In the genomic region with DNA sequence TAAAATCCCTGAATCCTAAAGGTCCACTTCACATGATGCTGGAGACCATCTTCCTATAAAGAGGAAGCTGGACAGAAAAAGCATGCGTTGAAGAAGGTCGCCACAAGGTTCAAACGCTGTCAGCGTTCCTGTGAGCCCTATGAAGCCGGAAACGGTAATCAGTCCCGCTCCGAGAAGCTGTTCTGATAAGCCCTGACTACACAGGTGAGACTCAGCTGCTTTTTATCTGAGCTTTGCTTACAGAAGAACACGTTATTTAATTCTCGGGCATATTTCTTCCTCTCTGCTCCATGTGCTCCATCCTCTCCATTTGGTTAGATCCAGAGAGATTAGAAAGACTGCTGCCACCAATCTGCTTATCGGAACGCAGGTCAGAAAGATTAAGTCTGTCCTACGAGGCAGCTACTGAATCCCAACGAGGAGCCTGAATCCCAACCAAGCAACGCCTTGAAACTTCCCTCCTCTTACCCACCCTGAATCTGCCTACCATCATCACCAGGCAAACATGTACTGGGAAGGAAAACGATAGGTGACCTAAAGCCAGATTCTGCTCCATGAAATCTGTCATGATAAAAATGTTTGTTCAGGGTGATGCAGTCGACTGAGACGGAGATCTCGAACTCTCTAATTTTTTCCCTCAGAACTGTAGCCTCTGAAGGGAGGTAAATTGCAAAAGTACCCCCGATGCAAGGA, we compare ENCODE assay signal across 8 mouse cellular contexts. TPM values are rescaled to one million over a fixed set of nuclear protein-coding genes. Genes with fewer than 3 reads are reported as not detected.
DNase-seq lines count a peak whose midpoint lies in the region; ATAC-seq and TF ChIP-seq lines count a peak whose summit lies in the region.

No protein-coding gene starts in this region.

- no peak for DNase-seq in kidney, adult 2 months
- DNase-seq in kidney, postnatal 36 days: no peak
- peak; percentile 34 for DNase-seq in MEL (ENCODE audit: low read depth, low spot score)
- no peak for DNase-seq in hindbrain, embryonic 14.5 days (ENCODE audit: low spot score)
- DNase-seq in cerebellum, postnatal 4 days (ENCODE audit: low spot score in 2 of 2): no peak
- no peak for DNase-seq in frontal cortex, postnatal 36 days (ENCODE audit: low spot score in 2 of 2)

- no peak for TF ChIP-seq POLR2A in kidney, adult 2 months (IDR thresholded peaks at IDR 0.05; ENCODE audit: low read depth, low read length)
- no peak for TF ChIP-seq POLR2A in MEL (IDR thresholded peaks at IDR 0.05; ENCODE audit: control insufficient read depth in 1 of 2, insufficient read depth in 1 of 2, low read depth in 1 of 2, low read length in 2 of 2, poor library complexity in 1 of 2)

- H3K36me3 ChIP-seq in kidney, adult 2 months (ENCODE audit: control insufficient read depth, insufficient read depth, low read length): no peaks in the 10 kb centered on the region
- no peaks in the 10 kb centered on the region for H3K36me3 ChIP-seq in MEL (ENCODE audit: control insufficient read depth in 1 of 2, insufficient read depth in 2 of 2, low read length in 2 of 2)
- no peaks in the 10 kb centered on the region for H3K36me3 ChIP-seq in hindbrain, embryonic 14.5 days (replicated peaks; ENCODE audit: control insufficient read depth, insufficient read depth)
- no peaks in the 10 kb centered on the region for H3K36me3 ChIP-seq in midbrain, embryonic 15.5 days (replicated peaks)

- no peak overlapping the region for H3K9ac ChIP-seq in MEL (ENCODE audit: control insufficient read depth, low read depth, low read length, poor library complexity, severe bottlenecking)
- H3K9ac ChIP-seq in hindbrain, embryonic 14.5 days: peak overlapping the region; percentile 63
- H3K9ac ChIP-seq in midbrain, embryonic 15.5 days: peak overlapping the region; percentile 47; the same call in 1 of the 2 replicates

- H3K27me3 ChIP-seq in kidney, adult 2 months (replicated peaks; ENCODE audit: control insufficient read depth, insufficient read depth, low read length): no peaks in the 10 kb centered on the region
- no peaks in the 10 kb centered on the region for H3K27me3 ChIP-seq in MEL (ENCODE audit: control insufficient read depth in 1 of 2, insufficient read depth in 2 of 2, low read length in 2 of 2)
- no peaks in the 10 kb centered on the region for H3K27me3 ChIP-seq in hindbrain, embryonic 14.5 days (ENCODE audit: control insufficient read depth, insufficient read depth, low read length)
- no peaks in the 10 kb centered on the region for H3K27me3 ChIP-seq in midbrain, embryonic 15.5 days (replicated peaks)

- TF ChIP-seq EP300 in MEL (IDR thresholded peaks at IDR 0.05; ENCODE audit: low read depth in 1 of 2, low read length in 2 of 2): no peak

- 43% methylated on average over 20 of the region's 20 CpGs for WGBS in kidney, adult 2 months
- WGBS in hindbrain, embryonic 14.5 days: 44% methylated on average over 20 of the region's 20 CpGs
- 44% methylated on average over 20 of the region's 20 CpGs for WGBS in midbrain, embryonic 15.5 days

- peak overlapping the region; percentile 79 for H3K4me2 ChIP-seq in hindbrain, embryonic 14.5 days (replicated peaks)
- peak overlapping the region; percentile 72 for H3K4me2 ChIP-seq in midbrain, embryonic 15.5 days

- peak overlapping the region; percentile 98 for H3K4me3 ChIP-seq in kidney, adult 2 months (ENCODE audit: insufficient read depth, low read depth, low read length)
- peak overlapping the region; percentile 49 to 62; a peak in 2 of 4 replicates for H3K4me3 ChIP-seq in MEL (ENCODE audit: control insufficient read depth in 1 of 2, insufficient read depth in 1 of 2, low read depth in 2 of 2, low read length in 2 of 2)
- peak overlapping the region; percentile 58 for H3K4me3 ChIP-seq in hindbrain, embryonic 14.5 days (replicated peaks; ENCODE audit: low read length)
- peak overlapping the region; percentile 58 for H3K4me3 ChIP-seq in midbrain, embryonic 15.5 days

- no peak for TF ChIP-seq CTCF in kidney, adult 2 months (conservative IDR thresholded peaks at IDR 0.05; ENCODE audit: insufficient read depth, insufficient read length, low read depth, low read length)
- TF ChIP-seq CTCF in MEL (IDR thresholded peaks at IDR 0.05 in 2 of 3, conservative IDR thresholded peaks at IDR 0.05 in 1 of 3; ENCODE audit: control insufficient read depth in 1 of 3, insufficient read depth in 1 of 3, low read depth in 2 of 3, low read length in 3 of 3, poor library complexity in 1 of 3, severe bottlenecking in 1 of 3): no peak

- H3K27ac ChIP-seq in kidney, adult 2 months (ENCODE audit: insufficient read depth, low read depth, low read length): no peak overlapping the region
- H3K27ac ChIP-seq in MEL (ENCODE audit: control insufficient read depth, low read depth, low read length): no peak overlapping the region
- no peak overlapping the region for H3K27ac ChIP-seq in hindbrain, embryonic 14.5 days
- H3K27ac ChIP-seq in midbrain, embryonic 15.5 days: no peak overlapping the region

- TF ChIP-seq RAD21 in MEL (IDR thresholded peaks at IDR 0.05; ENCODE audit: low read depth, low read length): no peak

- H3K9me3 ChIP-seq in MEL (replicated peaks; ENCODE audit: insufficient read depth, low read length): no peaks in the 10 kb centered on the region
- no peaks in the 10 kb centered on the region for H3K9me3 ChIP-seq in hindbrain, embryonic 14.5 days (ENCODE audit: control insufficient read depth, low read length)
- H3K9me3 ChIP-seq in midbrain, embryonic 15.5 days: no peaks in the 10 kb centered on the region

- H3K4me1 ChIP-seq in kidney, adult 2 months (ENCODE audit: control insufficient read depth, insufficient read depth, low read length): peaks cover 8% of the 10 kb centered on the region; the same call in 1 of the 2 replicates
- peaks cover 0 to 7% of the 10 kb centered on the region in 2 experiments; a peak in 2 of 4 replicates for H3K4me1 ChIP-seq in MEL (ENCODE audit: control insufficient read depth in 1 of 2, insufficient read depth in 2 of 2, low read length in 2 of 2)
- H3K4me1 ChIP-seq in hindbrain, embryonic 14.5 days (replicated peaks; ENCODE audit: control insufficient read depth, insufficient read depth, low read length): peaks cover 10% of the 10 kb centered on the region
- H3K4me1 ChIP-seq in midbrain, embryonic 15.5 days: peaks cover 19% of the 10 kb centered on the region

- ATAC-seq in hindbrain, embryonic 14.5 days (ENCODE audit: low FRiP score): no peak
- ATAC-seq in midbrain, embryonic 15.5 days (replicated peaks): no peak
- no peak for ATAC-seq in erythroid progenitor cell, adult 5-6 weeks (replicated peaks; ENCODE audit: low FRiP score, poor library complexity, severe bottlenecking)

- H3K79me2 ChIP-seq in MEL (ENCODE audit: control insufficient read depth, insufficient read depth, low read length, poor library complexity): no peaks in the 10 kb centered on the region

TF ChIP-seq in MEL, 35 proteins besides CTCF, POLR2A, EP300 and RAD21:
- TF ChIP-seq TCF12 (IDR thresholded peaks at IDR 0.05; ENCODE audit: low read depth, low read length) (no peak), GATA1 (IDR thresholded peaks at IDR 0.05; ENCODE audit: low read depth, low read length) (0 out of 2 replicates have a peak, but pooled peaks have one; percentile 16), MYB (IDR thresholded peaks at IDR 0.05; ENCODE audit: low read depth, low read length) (no peak), HCFC1 (IDR thresholded peaks at IDR 0.05; ENCODE audit: low read depth, low read length) (no peak), ETS1 (IDR thresholded peaks at IDR 0.05; ENCODE audit: low read depth, low read length) (peak; percentile 69), RCOR1 (IDR thresholded peaks at IDR 0.05; ENCODE audit: low read depth, low read length) (no peak), SMC3 (IDR thresholded peaks at IDR 0.05; ENCODE audit: low read depth, low read length) (no peak), NRF1 (IDR thresholded peaks at IDR 0.05; ENCODE audit: insufficient read depth, low read depth, low read length, poor library complexity, severe bottlenecking) (no peak), E2F4 (IDR thresholded peaks at IDR 0.05; ENCODE audit: borderline replicate concordance, low read depth, low read length) (no peak)

RNA-seq across cellular contexts. Expression of gene Tigar, which starts 0.8 kb away (rescaled TPM):
- 2.4 and 3.0 TPM in 2 replicates for polyA plus RNA-seq in kidney, adult 2 months (2012; rRNA removed)
- 3.2 and 3.8 TPM in 2 replicates for total RNA-seq in MEL (2012; rRNA removed)
- polyA plus RNA-seq in MEL (2012; ENCODE audit: insufficient read depth in 1 of 2, insufficient read length in 2 of 2, low read depth in 1 of 2, low replicate concordance in 2 of 2, missing spikeins in 1 of 2): 1 to 10 TPM in 1 of 2 experiments, not detected in 1; 5.6 TPM
- polyA plus RNA-seq in hindbrain, embryonic 14.5 days (2014; fragmentation: Nextera tagmentation; extraction: Ambion mirVana): 6.5 and 6.9 TPM in 2 replicates
- 6.5 and 7.1 TPM in 2 replicates for polyA plus RNA-seq in midbrain, embryonic 15.5 days (2015; fragmentation: Nextera tagmentation; extraction: Ambion mirVana)
- total RNA-seq in erythroid progenitor cell, adult 5-6 weeks (2015; ENCODE audit: low replicate concordance): 1.1 TPM in 1 of 2 replicates, not detected in the other
- 0.13 and 1.1 TPM in 2 replicates for total RNA-seq in erythroid progenitor cell, adult 5-6 weeks (2017; ENCODE audit: low replicate concordance)

RNA-seq across cellular contexts. Expression of gene Fgf23, which starts 35.8 kb away (rescaled TPM):
- not detected in 2 replicates for polyA plus RNA-seq in kidney, adult 2 months (2012; rRNA removed)
- not detected in 2 replicates for total RNA-seq in MEL (2012; rRNA removed)
- polyA plus RNA-seq in MEL (2012; ENCODE audit: insufficient read depth in 1 of 2, insufficient read length in 2 of 2, low read depth in 1 of 2, low replicate concordance in 2 of 2, missing spikeins in 1 of 2): not detected
- 0.11 and 0.18 TPM in 2 replicates for polyA plus RNA-seq in hindbrain, embryonic 14.5 days (2014; fragmentation: Nextera tagmentation; extraction: Ambion mirVana)
- polyA plus RNA-seq in midbrain, embryonic 15.5 days (2015; fragmentation: Nextera tagmentation; extraction: Ambion mirVana): 0.27 and 0.33 TPM in 2 replicates
- not detected in 2 replicates for total RNA-seq in erythroid progenitor cell, adult 5-6 weeks (2015; ENCODE audit: low replicate concordance)
- total RNA-seq in erythroid progenitor cell, adult 5-6 weeks (2017; ENCODE audit: low replicate concordance): not detected in 2 replicates

RNA-seq across cellular contexts. Expression of gene Ccnd2, which starts 43.5 kb away (rescaled TPM):
- polyA plus RNA-seq in kidney, adult 2 months (2012; rRNA removed): 18.8 and 27.7 TPM in 2 replicates
- 62.3 and 67.3 TPM in 2 replicates for total RNA-seq in MEL (2012; rRNA removed)
- 100 to 1,000 TPM; 198 to 407 TPM for polyA plus RNA-seq in MEL (2012; ENCODE audit: insufficient read depth in 1 of 2, insufficient read length in 2 of 2, low read depth in 1 of 2, low replicate concordance in 2 of 2, missing spikeins in 1 of 2)
- polyA plus RNA-seq in hindbrain, embryonic 14.5 days (2014; fragmentation: Nextera tagmentation; extraction: Ambion mirVana): 163 and 239 TPM in 2 replicates
- 320 and 370 TPM in 2 replicates for polyA plus RNA-seq in midbrain, embryonic 15.5 days (2015; fragmentation: Nextera tagmentation; extraction: Ambion mirVana)
- total RNA-seq in erythroid progenitor cell, adult 5-6 weeks (2015; ENCODE audit: low replicate concordance): 11.5 and 26.0 TPM in 2 replicates
- total RNA-seq in erythroid progenitor cell, adult 5-6 weeks (2017; ENCODE audit: low replicate concordance): 5.0 and 5.2 TPM in 2 replicates
